Mouse (Mus musculus): ENCODE results near the gene Dhrs4.

Gene Dhrs4

DNA sequence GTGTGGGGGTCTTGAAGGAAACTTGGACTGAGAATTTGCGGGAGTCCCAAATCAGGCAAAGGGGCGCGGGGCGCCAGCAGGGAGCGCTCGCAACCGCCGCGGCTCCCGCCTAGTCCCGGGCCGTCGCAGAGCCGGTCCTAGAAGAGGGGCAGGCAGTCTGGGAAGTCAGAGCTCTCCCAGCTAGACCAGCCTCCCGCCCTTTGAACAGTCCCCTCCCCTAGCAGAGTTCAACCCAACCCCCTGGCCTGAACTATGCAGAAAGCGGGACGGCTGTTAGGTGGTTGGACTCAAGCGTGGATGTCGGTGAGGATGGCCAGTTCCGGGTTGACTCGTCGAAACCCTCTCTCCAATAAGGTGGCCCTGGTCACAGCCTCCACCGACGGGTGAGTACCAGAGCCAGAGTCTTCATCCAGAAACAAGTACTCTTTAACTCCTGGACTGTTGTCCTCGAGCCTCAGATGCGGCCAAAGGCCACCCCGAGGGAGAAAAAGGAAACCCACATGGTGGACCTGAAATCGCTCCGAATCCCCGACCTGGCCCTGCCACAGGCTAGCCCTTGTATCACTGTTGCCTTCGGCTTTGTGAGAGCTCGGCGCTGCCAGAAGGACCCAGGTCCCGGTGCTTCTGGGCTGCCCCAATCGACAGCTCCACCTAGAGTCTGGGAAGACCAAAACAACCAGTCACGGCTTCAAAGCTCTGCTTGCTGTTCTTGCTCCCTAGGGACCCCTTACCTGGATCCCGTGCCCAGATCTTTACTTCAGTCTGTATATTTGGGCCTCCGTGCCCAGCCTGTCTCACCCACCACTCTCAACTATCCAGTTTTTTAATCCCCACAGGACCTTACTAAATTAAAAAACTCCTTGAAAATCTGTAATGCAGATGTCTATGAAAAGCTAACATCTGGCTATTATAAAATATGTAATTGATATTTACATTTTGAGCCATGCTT is at the start of gene Dhrs4:
Gene Dhrs4 (plus strand): TSS at position 108 of the 949 bp plus-strand sequence.
- peak; percentile 83 for DNase-seq (ENCODE audit: low spot score)

DNA sequence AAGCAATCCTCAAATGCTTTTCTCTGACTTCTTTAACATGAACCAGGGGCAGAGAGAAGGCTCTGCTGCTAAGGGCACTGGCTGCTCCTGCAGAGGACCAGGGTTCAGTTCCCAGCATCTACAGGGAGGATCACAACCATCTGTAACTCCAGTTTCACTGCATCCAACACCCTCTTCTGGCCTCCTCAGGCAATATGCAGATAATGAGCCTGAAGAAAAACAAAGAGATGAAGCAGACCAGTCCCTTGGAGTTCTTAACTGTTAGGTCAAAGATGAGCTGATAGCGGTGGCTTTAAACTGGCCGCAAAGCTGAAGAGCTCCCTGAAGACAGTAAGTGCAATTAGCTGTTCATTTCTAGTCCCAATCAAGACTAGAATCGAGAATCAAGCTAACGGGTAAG is 48.3 kb upstream of the Dhrs4 start:
- no peak for DNase-seq (ENCODE audit: low spot score)

DNA sequence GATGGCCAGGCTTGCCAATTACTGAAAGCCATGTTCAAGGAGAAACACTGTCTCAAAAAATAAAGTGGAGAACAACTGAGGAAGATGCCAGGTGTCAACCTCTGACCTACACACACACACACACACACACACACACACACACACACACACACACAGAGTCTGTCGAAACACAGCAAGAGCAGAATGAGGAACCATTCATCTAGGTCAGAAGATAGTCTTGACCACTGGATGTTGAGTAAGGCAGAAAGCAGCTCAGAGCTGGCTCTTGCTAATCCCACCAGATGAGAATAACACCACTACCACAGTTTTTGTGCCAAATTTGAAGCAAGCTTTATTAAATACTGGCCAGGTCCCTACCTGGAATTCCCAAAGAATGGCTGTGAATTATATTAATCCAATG is 45.5 kb upstream of the Dhrs4 start:
- no peak for DNase-seq (ENCODE audit: low spot score)

DNA sequence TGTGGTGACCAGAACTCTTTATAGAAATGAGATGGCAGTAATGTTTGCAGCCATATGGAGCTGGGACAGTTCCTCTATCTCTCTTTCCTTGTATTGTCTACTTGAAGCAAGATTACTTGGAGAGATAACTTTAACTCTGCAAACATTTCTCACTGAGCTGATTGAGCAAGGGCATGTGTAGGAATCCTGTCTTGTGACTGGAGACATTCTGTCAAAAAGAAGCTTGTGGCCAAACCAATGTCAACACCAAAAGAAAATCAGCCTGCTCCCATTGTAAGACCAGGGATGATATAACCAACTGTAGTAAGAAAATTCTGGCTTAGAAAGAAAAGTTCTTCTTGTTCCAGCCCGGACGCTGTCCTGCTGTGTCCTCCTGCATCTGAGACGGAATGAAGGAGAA is 43.7 kb upstream of the Dhrs4 start:
- no peak for DNase-seq (ENCODE audit: low spot score)

DNA sequence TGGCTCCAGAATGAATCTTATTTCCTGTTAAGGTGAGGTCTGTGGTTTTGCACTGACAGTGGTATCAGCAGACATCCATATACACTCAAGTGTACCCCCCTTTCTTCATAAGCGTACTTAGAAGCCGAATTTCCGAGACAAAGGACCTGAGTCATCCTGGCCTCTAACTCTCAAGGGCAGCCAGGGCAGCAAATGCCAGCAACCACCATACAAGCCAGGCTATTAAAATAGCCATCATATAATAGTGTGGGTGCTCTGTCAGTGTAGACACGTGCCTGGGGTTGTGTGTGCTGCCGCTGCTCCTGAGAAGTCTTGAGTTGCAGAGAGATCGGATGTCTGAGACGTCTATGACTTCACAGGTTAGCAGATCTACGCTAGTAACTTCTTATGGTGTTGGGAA is 41.4 kb upstream of the Dhrs4 start:
- no peak for DNase-seq (ENCODE audit: low spot score)

DNA sequence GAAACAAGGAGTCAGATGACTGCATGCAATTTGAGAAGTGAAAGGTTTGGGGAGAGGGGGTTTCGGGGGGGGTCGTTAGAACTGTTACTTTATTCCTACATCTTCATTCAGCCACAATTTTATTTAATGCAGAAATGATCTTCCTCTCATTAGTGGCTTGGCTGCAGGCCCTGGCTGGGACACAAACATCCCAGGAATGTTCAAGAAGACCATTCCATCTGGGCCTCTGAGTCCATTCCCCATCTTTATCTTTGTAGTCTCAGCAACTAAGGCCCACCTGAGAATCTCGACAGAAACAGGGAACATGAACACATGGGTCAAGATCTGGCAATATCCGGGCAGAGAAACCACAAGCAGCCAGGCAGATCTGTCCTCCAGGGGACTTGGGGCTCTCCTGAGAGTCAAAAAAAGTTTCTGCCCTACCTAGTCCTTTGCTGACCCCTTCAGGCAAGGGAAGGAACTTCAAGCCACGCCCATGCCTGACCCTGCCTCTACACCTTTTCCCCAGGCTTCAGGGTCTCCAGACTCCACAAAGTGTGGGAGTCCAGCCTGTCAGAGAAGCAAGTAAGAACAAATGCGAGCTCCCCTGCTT is 40.3 kb upstream of the Dhrs4 start:
- peak; percentile 74 for DNase-seq (ENCODE audit: low spot score)

DNA sequence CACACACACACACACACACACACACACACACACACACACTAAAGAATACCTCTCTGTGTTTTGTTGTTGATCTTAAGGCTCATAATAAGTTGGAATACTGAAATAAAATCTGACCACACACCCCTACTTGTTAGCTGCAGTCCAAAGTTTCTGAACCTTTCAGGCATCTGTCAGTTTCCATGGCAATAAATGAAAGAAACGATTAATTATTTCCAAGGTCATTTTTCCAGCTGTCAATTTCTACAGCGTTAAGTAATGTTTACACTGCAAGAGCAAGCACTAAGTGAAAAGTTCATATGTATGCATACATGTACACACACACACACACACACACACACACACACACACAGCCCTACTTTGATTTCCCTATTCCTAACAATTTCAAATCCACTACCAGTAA is 20.9 kb upstream of the Dhrs4 start:
- DNase-seq (ENCODE audit: low spot score) = no peak

DNA sequence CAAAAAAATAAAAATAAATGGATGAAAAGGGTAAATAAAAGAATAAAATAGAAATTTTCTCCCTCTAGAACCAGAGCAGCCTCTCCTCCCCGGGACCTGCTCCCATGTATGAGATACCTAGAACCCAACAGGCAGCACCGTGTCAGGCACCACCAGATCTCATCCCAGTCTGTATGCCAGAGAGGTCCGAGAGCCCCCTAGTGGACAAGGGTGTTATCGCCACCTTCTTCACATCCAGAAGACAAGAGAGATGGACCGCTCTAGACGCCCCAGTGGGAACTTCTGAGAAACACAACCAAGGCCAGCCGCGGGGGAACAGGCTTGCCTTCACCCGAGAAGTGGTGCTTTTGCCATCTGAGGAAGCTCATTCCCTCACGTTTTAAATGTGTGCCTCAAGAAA is 20.3 kb upstream of the Dhrs4 start:
- DNase-seq (ENCODE audit: low spot score) = peak; percentile 76

DNA sequence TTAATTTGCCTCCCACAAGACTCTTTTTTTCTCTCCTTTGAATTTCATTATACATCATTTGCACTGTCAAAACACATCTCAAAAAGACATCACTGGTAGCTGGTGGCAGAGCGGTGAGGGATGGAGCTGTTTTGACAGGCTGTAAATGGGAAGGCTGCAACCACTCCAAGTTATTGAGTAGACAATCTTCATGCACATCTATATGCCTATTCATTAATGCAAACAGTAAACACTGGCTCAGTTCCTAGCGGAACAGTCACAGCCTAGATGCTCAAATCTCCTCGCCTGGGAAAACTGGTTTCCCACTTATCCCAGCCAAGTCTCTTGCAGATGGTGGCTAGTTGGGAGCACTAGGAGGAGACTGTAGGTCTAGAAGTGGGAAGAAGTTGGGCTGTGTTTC is 19.8 kb upstream of the Dhrs4 start:
- no peak for DNase-seq (ENCODE audit: low spot score)

DNA sequence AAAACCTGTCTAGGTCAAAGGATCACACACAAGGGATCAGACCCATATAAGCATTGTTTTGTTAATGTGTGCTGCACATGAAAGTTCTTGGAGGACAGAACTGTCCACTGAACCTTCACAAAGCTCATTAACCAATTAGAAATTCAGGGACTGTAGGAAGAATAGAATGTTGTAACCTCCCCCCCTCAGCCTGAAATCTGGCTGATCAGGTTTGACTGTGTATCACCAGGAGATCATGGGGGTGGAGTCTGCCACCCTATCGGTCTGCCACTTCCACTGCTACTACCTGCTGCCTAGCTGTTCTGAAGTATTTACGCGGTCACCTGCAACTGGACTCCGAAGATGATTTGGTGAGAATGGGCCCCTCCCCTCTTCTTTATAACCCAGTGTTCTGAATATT is 18.8 kb upstream of the Dhrs4 start:
- no peak for DNase-seq (ENCODE audit: low spot score)

DNA sequence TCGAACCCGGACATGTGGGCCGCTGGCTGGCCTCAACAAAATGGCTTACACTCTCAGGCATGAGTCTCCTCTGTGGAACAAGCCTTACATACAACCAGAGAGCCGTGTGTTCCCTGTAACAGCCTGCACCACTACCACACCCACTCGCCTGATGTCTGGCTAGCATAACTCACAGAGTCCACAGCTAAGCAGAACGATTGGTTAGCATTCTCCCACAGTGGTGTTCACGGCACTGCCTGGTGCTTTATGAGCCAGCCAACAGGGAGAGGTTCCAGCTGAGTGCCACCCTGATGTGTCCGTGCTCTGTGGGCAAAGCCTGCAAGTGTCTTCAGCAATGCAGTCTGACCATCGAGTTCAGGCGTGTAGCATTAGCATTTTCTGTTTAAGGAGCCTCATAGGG is 18.3 kb upstream of the Dhrs4 start:
- DNase-seq (ENCODE audit: low spot score) = no peak

DNA sequence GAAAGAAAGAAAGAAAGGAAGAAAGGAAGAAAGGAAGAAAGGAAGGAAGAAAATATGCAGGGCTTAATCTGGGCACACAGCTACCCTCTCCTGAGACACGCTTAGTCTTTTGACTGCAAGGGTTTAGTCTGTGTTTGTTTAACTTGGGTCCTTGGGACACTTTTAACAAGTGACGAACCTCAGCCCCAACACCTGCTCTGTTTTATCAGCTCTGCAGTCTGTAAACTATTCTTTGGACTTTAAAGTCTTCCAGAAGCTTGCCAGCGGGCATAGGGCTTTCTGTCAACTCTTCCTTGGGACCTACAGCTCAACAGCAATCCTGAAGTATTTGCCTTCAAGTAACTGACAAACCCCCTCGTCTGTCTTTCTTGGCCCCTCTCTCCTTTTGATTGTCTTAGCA is 16.8 kb upstream of the Dhrs4 start:
- no peak for DNase-seq (ENCODE audit: low spot score)

DNA sequence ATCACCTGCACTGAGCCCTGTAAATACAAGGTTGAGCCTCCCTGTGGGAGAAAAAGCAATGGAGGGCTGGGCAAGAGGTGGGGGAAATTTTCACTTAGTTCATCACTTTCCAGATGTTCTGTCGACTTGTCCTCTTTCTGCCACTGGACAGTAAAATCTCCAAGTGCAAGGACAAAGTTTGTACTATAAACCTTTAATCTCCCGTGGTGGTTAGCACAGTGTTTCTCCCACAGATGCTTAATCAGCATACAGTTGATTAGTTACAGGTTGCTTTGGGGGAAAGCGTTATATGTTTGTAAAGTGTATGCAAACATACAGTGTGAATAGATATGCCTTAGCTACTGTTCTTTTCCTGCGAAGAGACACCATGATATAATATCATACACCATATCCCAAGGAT is 12.1 kb upstream of the Dhrs4 start:
- DNase-seq (ENCODE audit: low spot score) = no peak

DNA sequence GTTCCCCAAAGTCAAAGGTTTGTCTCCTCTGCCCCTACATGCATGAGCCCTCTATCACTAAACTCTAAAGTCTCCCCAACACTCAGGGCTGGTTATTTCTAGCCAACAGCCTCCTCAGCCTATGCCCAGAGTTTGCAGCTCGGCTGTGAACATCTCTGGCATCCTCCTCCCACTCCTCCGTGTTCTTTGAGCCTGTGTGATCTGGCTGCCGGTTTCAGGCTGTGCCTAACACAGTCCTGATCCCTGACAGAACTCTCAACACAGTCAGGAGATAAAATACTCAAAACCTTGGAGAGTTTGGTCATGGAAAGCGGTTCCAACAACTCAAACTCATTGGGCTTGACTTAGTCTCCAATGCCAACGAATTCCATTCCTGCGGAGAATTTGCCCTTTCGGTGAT is 11.4 kb upstream of the Dhrs4 start:
- no peak for DNase-seq (ENCODE audit: low spot score)

DNA sequence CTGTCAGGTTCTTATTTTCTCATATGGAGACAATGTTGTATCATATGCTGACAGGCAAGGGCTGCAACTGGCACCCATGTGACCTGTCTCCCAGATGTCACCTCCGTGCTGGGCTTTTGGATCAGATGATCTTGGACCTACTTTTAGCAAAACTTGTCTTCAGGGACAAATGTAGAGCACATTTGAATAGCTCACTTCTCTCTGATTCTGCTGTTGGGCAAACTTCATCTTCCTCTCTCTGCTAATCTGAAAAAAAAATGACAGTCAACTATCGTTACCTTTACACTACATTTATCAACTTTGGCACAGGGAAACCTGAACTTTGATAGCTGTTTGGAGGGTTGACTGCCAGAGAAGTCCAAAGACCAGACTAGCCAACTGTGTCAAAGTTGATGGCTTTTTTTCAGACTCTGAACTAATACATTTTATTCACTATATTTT is 10.2 kb upstream of the Dhrs4 start:
- no peak for DNase-seq (ENCODE audit: low spot score)

DNA sequence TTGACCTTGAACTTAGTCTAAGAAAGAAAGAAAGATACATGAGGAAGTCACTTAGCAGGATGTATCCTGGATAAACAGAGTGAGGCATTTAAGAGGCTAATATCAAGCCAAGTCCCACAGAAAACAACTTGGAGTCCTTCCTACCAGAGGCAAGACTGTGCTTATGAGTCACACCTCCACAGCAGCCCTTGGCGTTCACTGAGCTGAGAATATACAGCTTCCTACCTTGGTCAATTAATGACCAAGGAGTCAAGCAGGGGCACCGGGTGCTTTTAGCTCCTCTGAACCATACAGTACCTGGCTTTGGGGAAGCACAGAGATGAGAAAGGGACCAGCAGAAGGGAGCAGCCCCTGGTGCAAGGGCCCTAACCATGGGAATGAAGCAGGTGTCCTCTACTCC is 9.5 kb upstream of the Dhrs4 start:
- no peak for DNase-seq (ENCODE audit: low spot score)

DNA sequence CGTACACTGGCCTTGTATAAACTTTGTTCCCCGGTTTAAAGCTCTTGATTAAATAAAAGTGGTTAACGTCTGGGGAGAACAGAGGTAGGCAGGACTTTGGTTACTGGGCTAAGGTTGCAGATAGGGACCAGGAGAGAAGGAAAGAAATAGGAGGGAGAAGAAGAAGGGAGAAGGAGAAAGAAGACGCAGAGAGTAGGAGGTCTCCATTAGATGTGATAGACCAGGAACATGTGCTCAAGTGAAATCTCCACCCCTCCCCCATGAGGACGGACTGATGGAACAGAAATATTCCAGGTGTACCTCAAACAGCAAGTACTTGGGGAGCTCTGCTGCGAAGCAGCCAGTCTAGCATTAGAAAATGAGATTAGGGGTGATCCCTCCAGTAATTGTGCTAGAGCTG is 8.7 kb upstream of the Dhrs4 start:
- no peak for DNase-seq (ENCODE audit: low spot score)

DNA sequence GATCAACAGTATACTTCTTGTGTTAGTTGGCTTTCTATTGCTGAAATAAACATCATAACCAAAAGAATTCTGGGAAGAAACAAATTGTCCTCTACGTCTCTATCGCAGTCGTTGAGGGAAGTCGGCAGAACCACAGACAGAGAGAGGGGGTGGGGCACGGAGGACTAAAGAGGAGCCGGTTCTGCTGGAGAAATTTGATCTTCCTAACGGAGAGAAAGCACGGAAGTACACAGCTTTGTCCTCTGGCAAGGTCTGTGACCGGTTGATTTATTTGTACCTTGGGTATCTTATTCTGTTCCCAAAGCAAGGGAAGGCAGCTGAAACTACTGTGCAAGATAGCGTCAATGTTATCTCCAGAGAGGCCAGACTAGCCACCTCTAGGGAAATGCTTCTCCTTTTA is 7.8 kb upstream of the Dhrs4 start:
- DNase-seq (ENCODE audit: low spot score) = no peak

DNA sequence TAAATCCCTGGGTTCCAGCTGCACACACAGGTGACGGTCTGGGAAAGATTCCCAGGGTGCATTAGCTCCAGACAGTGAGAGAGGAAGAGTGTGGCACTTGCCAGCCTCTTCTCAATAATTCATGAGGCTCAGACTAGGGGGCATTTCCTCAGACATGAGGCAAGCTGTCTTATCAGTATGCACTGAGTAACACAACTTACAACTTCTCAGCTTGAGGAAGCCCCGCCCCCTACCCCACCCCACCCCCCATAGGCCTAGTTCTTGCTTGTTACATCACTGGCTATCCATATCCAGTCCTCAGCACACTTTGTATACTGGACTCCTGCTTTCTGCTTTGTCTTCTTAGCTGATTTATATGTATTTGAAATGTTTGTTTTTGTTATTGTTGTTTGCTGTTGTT is 2.9 kb upstream of the Dhrs4 start:
- no peak for DNase-seq (ENCODE audit: low spot score)

DNA sequence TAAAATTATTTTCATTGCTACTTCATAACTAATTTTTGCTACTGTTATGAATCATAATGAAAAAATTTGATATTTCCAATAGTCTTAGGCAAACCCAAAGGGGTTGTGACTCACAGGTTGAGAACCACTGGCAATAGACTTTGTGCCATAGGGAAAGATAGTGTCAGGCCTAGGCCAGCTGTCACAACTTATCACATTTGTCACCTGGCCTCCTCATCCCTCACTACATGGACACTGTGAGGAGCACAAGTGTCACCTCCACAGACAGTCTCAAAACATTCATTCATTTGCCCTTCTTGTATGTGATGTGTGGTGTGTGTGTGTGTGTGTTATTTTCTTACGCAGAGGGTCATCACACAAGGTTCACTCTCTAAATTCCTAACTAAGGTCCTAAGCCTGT is 1.1 kb upstream of the Dhrs4 start:
- DNase-seq (ENCODE audit: low spot score) = no peak

DNA sequence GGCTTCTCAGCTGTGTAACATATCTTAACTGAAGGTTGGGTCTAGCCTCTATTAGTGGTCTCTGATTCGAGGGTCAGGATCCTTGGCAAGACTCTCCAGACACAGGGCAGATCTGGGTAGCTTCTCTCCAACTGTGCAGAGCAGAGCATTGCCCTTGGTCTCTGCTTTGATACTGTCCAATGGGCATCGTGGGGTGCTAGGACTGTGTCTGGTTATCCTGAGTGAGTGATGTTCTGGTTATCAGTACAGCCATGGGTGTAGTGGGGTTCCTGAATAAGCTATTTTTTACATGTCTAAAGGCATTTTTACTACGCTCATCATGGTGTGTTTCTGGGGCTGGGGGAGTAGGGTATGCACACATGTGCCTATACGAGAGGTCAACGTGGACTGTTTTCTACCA is 729 bp upstream of the Dhrs4 start:
- DNase-seq (ENCODE audit: low spot score) = no peak

DNA sequence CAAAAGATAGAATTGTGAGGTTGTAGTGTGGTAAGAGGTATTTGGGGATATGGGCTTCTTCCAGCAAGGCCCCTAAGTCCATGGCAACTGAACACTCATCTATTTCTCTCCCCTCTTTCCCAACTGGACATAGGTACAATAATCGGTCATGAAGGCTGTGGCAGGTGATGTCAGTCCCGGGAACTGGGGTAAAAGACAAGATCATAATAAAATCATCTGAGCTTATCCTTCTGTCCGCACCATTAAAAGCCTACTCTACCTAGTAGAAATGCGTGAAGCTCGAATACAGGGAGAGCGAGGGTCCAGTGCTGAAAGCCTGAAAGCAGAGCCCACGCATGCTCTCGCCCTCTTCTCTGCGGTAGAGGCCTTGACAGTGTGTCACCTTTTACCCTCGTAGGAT is 1.1 kb downstream of the Dhrs4 start:
- DNase-seq (ENCODE audit: low spot score) = no peak

DNA sequence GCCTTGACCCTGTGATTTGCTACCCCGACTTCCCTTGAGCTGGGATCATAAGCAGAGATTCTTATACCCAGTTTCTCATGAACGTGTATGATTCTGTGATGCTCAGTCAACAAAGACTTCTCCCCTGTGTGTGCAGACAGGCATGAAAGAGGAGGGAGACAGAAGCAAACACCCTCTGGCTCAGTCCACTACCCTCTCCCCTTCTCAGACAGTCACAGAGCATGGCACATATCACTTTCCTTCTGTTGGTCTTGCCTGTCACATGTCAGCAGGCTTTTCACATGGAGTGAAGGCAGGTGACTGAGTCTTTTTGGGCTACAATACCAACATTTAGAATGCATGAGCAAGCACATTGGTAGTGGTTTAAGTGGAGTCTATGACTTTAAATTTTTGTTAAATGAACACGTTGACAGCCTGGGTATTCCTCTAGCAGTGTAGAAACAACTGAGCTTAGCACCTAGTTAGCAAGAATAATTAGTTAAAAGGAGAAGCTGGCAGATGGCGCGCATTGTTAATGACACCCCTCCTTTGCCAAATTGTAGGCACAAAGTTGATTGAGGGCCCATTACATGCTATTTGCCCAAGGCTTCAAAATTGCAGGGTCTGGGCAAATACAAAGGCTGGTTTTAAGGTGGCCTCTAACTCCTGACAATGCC is 6.0 kb downstream of the Dhrs4 start:
- DNase-seq (ENCODE audit: low spot score) = no peak

All from testis, postnatal 10 days (tissue).